Mouse (Mus musculus): ENCODE measurements at regions not wholly inside any gene's neighbourhood (a gene's known extent, or its start where the extent isn't known, plus 50 kb on each side); places are given as distances from the start of the nearest gene placed in this dataset.

GRCm38 (mm10) chr2:84183624-84184287 is 193.4 kb downstream of the Gm13691 start:
- no peak for DNase-seq

GRCm38 (mm10) chr2:84184288-84185015 is 194.1 kb downstream of the Gm13691 start:
- DNase-seq, result no peak

GRCm38 (mm10) chr2:84185016-84185330 is 194.6 kb downstream of the Gm13691 start:
- DNase-seq, result no peak

- DNase-seq, result no peak
Observed at GRCm38 (mm10) chr2:84186126-84186701, 195.9 kb downstream of the Gm13691 start.

- DNase-seq, result no peak
Observed at GRCm38 (mm10) chr2:84187456-84187855, 197.1 kb downstream of the Gm13691 start.

GRCm38 (mm10) chr2:84189302-84189701 is 198.9 kb downstream of the Gm13691 start:
- no peak for DNase-seq

GRCm38 (mm10) chr2:84217116-84217515 is 208.1 kb downstream of the Calcrl start:
- no peak for DNase-seq

GRCm38 (mm10) chr2:84222049-84222448 is 203.2 kb downstream of the Calcrl start:
- DNase-seq, result no peak

GRCm38 (mm10) chr2:84229777-84230176 is 195.4 kb downstream of the Calcrl start:
- no peak for DNase-seq

GRCm38 (mm10) chr2:84235641-84236040 is 189.6 kb downstream of the Calcrl start:
- DNase-seq, result no peak

GRCm38 (mm10) chr2:84241244-84241643 is 184.0 kb downstream of the Calcrl start:
- no peak for DNase-seq

GRCm38 (mm10) chr2:84241986-84242385 is 183.2 kb downstream of the Calcrl start:
- no peak for DNase-seq

GRCm38 (mm10) chr2:84245900-84246299 is 179.3 kb downstream of the Calcrl start:
- DNase-seq, result no peak

- DNase-seq, result no peak
Observed at GRCm38 (mm10) chr2:84246562-84246961, 178.6 kb downstream of the Calcrl start.

- no peak for DNase-seq
Observed at GRCm38 (mm10) chr2:84248169-84248568, 177.0 kb downstream of the Calcrl start.

GRCm38 (mm10) chr2:84249871-84250270 is 175.3 kb downstream of the Calcrl start:
- no peak for DNase-seq

- DNase-seq, result no peak
Observed at GRCm38 (mm10) chr2:84252076-84252475, 173.1 kb downstream of the Calcrl start.

GRCm38 (mm10) chr2:84258339-84259006 is 166.7 kb downstream of the Calcrl start:
- DNase-seq, result no peak

GRCm38 (mm10) chr2:84259222-84259621 is 166.0 kb downstream of the Calcrl start:
- no peak for DNase-seq

GRCm38 (mm10) chr2:84260701-84261100 is 164.5 kb downstream of the Calcrl start:
- DNase-seq, result no peak

GRCm38 (mm10) chr2:84261481-84261880 is 163.7 kb downstream of the Calcrl start:
- no peak for DNase-seq

- no peak for DNase-seq
Observed at GRCm38 (mm10) chr2:84264485-84264884, 160.7 kb downstream of the Calcrl start.

- DNase-seq, result no peak
Observed at GRCm38 (mm10) chr2:84265002-84265401, 160.2 kb downstream of the Calcrl start.

- DNase-seq, result no peak
Observed at GRCm38 (mm10) chr2:84266158-84266557, 159.1 kb downstream of the Calcrl start.

Data from thymus, postnatal 4 days (tissue).